Mouse (Mus musculus): ENCODE measurements around the gene Nt5dc3. TPM values are rescaled to one million over a fixed set of nuclear protein-coding genes. Genes with fewer than 3 reads are reported as not detected.

Gene Nt5dc3
- total and polyA plus RNA-seq, 2 experiments from 2014 or later: 9.3 to 43.6 TPM

GRCm38 (mm10) chr10:86881448-86881847 is 102.6 kb downstream of the Nt5dc3 start:
- H3K27ac ChIP-seq: no peak overlapping the region
- H3K4me2 ChIP-seq (ENCODE audit: low read depth, low read length): no peak overlapping the region
- H3K4me3 ChIP-seq (ENCODE audit: low read length): no peak overlapping the region
- ATAC-seq: no peak
- H3K9me3 ChIP-seq (ENCODE audit: low read length): no peaks in the 10 kb centered on the region
- H3K9ac ChIP-seq (replicated peaks; ENCODE audit: low read length): no peak overlapping the region
- H3K27me3 ChIP-seq (ENCODE audit: insufficient read depth, low read length): no peaks in the 10 kb centered on the region
- no peaks in the 10 kb centered on the region for H3K36me3 ChIP-seq (ENCODE audit: insufficient read depth, low read length)
- peaks cover 5% of the 10 kb centered on the region; the same call in 1 of the 2 replicates for H3K4me1 ChIP-seq (ENCODE audit: insufficient read depth, low read length)
- TF ChIP-seq CTCF (IDR thresholded peaks at IDR 0.05; ENCODE audit: low read depth): no peak
- no peak for DNase-seq (ENCODE audit: low spot score)

DNA sequence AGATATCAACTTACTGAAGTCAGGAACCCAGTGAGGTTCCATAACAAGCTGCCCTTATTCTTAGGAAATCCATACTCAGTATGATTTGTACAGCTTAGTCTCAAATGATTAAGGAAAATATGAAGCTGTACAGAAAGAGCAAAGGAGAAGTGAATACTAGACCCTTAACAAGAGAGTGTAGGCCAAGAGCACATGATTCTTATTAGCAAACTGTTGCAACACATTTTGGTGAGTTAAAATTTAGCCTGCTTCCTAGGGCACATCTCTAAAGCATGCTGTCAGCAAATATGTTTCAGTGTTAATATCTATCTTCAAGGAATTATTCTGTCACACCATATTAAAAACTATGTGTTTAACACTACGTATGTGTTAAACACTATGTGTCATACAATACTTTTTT is 107.6 kb downstream of the Nt5dc3 start:
- Histone ChIP-seq H3K36me3 (ENCODE audit: insufficient read depth, low read length) (no peaks in the 10 kb centered on the region), H3K4me1 (ENCODE audit: insufficient read depth, low read length) (no peaks in the 10 kb centered on the region), H3K9me3 (ENCODE audit: low read length) (no peaks in the 10 kb centered on the region), H3K27me3 (ENCODE audit: insufficient read depth, low read length) (no peaks in the 10 kb centered on the region), H3K4me3 (ENCODE audit: low read length) (no peak overlapping the region), H3K27ac (no peak overlapping the region), H3K9ac (replicated peaks; ENCODE audit: low read length) (no peak overlapping the region), H3K4me2 (ENCODE audit: low read depth, low read length) (no peak overlapping the region)
- DNase-seq (ENCODE audit: low spot score): no peak
- TF ChIP-seq CTCF (IDR thresholded peaks at IDR 0.05; ENCODE audit: low read depth): no peak
- 97% methylated on average over 1 of the region's 1 CpGs for WGBS
- no peak for ATAC-seq

Other genes starting within 250 kb of the Nt5dc3 start
- gene Hsp90b1, start 73.5 kb upstream of the Nt5dc3 start, total RNA-seq (2014; rRNA removed): 92.5 and 110 TPM in 2 replicates
- 228 and 235 TPM in 2 replicates for gene Hsp90b1, start 73.5 kb upstream of the Nt5dc3 start, polyA plus RNA-seq (2015; fragmentation: Nextera tagmentation; extraction: Ambion mirVana)
- gene Ttc41, start 73.2 kb upstream of the Nt5dc3 start, total RNA-seq (2014; rRNA removed): 2.0 and 2.2 TPM in 2 replicates
- 1.4 and 1.5 TPM in 2 replicates for gene Ttc41, start 73.2 kb upstream of the Nt5dc3 start, polyA plus RNA-seq (2015; fragmentation: Nextera tagmentation; extraction: Ambion mirVana)
- gene Gm49358, start 15.0 kb upstream of the Nt5dc3 start, total RNA-seq (2014; rRNA removed): 4.2 TPM in 1 of 2 replicates, not detected in the other
- gene Gm49358, start 15.0 kb upstream of the Nt5dc3 start, polyA plus RNA-seq (2015; fragmentation: Nextera tagmentation; extraction: Ambion mirVana): not detected in 2 replicates
- 0.42 TPM in 1 of 2 replicates, not detected in the other for gene Stab2, start 229.0 kb downstream of the Nt5dc3 start, total RNA-seq (2014; rRNA removed)
- 0.10 and 0.42 TPM in 2 replicates for gene Stab2, start 229.0 kb downstream of the Nt5dc3 start, polyA plus RNA-seq (2015; fragmentation: Nextera tagmentation; extraction: Ambion mirVana)